ENCODE assay signal across 18 mouse cellular contexts in the genomic region with DNA sequence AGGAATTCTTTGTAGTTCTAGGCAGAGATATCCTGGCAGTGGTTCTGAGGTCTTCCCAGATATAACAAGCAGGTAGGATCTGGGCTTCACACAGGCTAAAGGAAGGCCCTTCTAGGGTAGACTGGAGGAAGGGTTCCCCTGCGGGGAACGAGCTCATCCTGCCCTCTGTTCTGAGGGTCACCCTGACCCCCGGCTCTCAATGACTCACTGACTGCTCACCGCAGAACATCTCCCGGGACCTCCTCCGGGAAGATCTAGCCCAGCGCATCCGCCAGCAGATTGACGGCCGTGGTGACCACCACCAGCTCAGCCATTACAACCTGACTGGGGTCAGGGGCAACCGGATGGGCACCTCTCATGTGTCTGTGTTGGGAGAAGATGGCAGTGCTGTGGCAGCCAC. TPM values are rescaled to one million over a fixed set of nuclear protein-coding genes. Genes with fewer than 3 reads are reported as not detected.
A peak's percentile ranks its signal among the peaks of the same experiment; 100 is the strongest.
DNase-seq lines count a peak whose midpoint lies in the region; TF ChIP-seq lines count a peak whose summit lies in the region.
"Had no signal": no experiment of that assay in that cellular context is flagged by ENCODE, and none has a peak within 500 bp of the region (broad histone marks: within the 10 kb centered on the region; RNA-seq: fewer than 3 reads in every experiment).

No protein-coding gene starts in this region.

- H3K4me3 ChIP-seq in E14TG2a.4 (replicated peaks; ENCODE audit: low read length) = peak overlapping the region; percentile 46
- H3K4me3 ChIP-seq: embryonic facial prominence, embryonic 10.5 days; embryonic facial prominence, embryonic 12.5 days; forebrain, embryonic 12.5 days had no signal

- no peaks in the 10 kb centered on the region for H3K9me3 ChIP-seq in E14TG2a.4 (ENCODE audit: low read length)
- H3K9me3 ChIP-seq: embryonic facial prominence, embryonic 10.5 days; embryonic facial prominence, embryonic 12.5 days; forebrain, embryonic 12.5 days; G1E had no signal

- peak; percentile 23 for DNase-seq in adrenal gland, postnatal 25 days
- no peak for DNase-seq in adrenal gland, postnatal 4 days (ENCODE audit: low spot score in 2 of 2)
- peak; percentile 54 for DNase-seq in ovary, adult 18-20 months (ENCODE audit: low spot score)
- DNase-seq in ovary, postnatal 36 days (ENCODE audit: low spot score) = no peak
- no peak for DNase-seq in retina, embryonic 14.5 days (ENCODE audit: low spot score)
- DNase-seq: adrenal gland, postnatal 10 days; cerebellum, adult 11-12 months; cerebellum, adult 2 months; cerebellum, adult 9-10 months; cerebellum, postnatal 10 days; cerebellum, postnatal 25 days; forebrain, postnatal 0 days had no signal

- TF ChIP-seq CTCF in E14TG2a.4 (conservative IDR thresholded peaks at IDR 0.05; ENCODE audit: low read length) = no peak

- H3K4me1 ChIP-seq in E14TG2a.4 (replicated peaks; ENCODE audit: low read depth, low read length) = peaks cover 29% of the 10 kb centered on the region
- H3K4me1 ChIP-seq: embryonic facial prominence, embryonic 10.5 days; embryonic facial prominence, embryonic 12.5 days; forebrain, embryonic 12.5 days had no signal

- peaks cover 18% of the 10 kb centered on the region for H3K27me3 ChIP-seq in E14TG2a.4 (ENCODE audit: insufficient read depth, low read length)
- H3K27me3 ChIP-seq: embryonic facial prominence, embryonic 12.5 days; forebrain, embryonic 12.5 days; Patski had no signal

- H3K36me3 ChIP-seq in E14TG2a.4 (ENCODE audit: insufficient read depth, low read length) = no peaks in the 10 kb centered on the region
- H3K36me3 ChIP-seq: embryonic facial prominence, embryonic 10.5 days; embryonic facial prominence, embryonic 12.5 days; forebrain, embryonic 12.5 days; G1E had no signal

RNA-seq across cellular contexts. Expression of gene Ggt5, which starts 19.8 kb away (rescaled TPM):
- total RNA-seq in adrenal gland, postnatal 25 days (2021) = 5.9 and 6.8 TPM in 2 replicates
- 10 to 100 TPM; 11.2 to 14.0 TPM for total RNA-seq in adrenal gland, postnatal 4 days (2021)

RNA-seq across cellular contexts. Expression of gene Susd2, which starts 34.8 kb away (rescaled TPM):
- total RNA-seq in adrenal gland, postnatal 25 days (2021) = 5.9 and 8.9 TPM in 2 replicates
- total RNA-seq in adrenal gland, postnatal 4 days (2021) = 10 to 100 TPM in 1 of 2 experiments, 1 to 10 TPM in 1; 7.4 to 17.2 TPM

RNA-seq across cellular contexts. Expression of gene Ggt1, which starts 47.6 kb away (rescaled TPM):
- not detected in 2 replicates for total RNA-seq in adrenal gland, postnatal 25 days (2021)
- 10 to 100 TPM in 1 of 2 experiments, 1 to 10 TPM in 1; 1.2 to 39.0 TPM for total RNA-seq in adrenal gland, postnatal 4 days (2021)
- total RNA-seq: G1E had no signal

RNA-seq across cellular contexts. Expression of gene Lrrc75b, which starts 48.8 kb away (rescaled TPM):
- total RNA-seq in adrenal gland, postnatal 25 days (2021) = 0.67 TPM in 1 of 2 replicates, not detected in the other
- 1 to 10 TPM; 1.8 to 4.0 TPM for total RNA-seq in adrenal gland, postnatal 4 days (2021)

Comparison
In these comparisons a context has a peak if more than half of its experiments do, and no peak if none do; other contexts are left out.
1. DNase-seq: peak in adrenal gland, postnatal 25 days (single experiment) and ovary, adult 18-20 months (single experiment); none in adrenal gland, postnatal 4 days (0 of 2), ovary, postnatal 36 days (single experiment) and retina, embryonic 14.5 days (single experiment).